Mouse (Mus musculus) WW6 (cell line): ENCODE results near the gene Exoc2.

Experiments
- DNase-seq: peaks from one replicate; pipeline ENCODE4 v3.0.0-alpha.2; 2013; ENCODE audit warnings: low read depth, low spot score

Exoc2 gene

DNA sequence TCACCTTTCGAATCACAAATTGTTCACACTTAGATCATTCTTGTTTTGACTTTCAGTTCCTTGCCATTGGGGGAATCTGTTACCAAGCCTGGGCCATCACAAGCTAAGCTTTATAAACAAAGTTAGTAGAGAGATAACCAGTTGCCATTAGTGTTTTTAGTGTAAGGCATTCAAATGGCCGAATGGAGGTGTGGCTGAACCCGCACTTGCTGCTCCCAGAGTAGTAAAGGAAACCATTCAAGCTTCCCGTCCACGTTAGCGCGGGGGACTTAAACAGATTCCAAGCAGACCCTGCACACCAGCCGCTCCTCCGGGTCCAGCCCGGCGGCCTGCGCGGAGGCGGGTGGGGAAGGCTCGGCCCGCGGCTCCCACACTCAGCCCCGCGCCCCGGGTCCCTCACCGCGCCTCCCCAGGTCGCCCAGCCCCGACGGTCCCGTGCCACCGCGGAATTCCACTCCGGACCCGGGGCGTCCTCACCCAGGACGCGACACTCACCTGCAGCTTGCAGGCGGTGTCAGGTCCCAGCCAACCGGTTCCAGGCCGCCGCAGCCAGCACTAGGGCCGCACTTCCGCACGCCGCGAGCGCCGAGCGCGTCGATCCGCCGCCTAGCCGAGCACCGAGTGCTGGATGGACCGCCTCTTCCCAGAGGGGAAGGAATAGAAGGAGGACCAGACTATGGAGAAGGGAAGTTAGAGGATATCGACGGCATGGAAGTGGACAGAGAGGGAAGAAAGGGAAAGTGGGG, at the start of gene Exoc2, which contains the start of gene Gm5447:
Exoc2 (minus strand) TSS at position 593 of the 746 bp plus-strand sequence.
Gm5447 (plus strand) TSS at position 704 of the 746 bp plus-strand sequence.
- peak; percentile 66 for DNase-seq

DNA sequence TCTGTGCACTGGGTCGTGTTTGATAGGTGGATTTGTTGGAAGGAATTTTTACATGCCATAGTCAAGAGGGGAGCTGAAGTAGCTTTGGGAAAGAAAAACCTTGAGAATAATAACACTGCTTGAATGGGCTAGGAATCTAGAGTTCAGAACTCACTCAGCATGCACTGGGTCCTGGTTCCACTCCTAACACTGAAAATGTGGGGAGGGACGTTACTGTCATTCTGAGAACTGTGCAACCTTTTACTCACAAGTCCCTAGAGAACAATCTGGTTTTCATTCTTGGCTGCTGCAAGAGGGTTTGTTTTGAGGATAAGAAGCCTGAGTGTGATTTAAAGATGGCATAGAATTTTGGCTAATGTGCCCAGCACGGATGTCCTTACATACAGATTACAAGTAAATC, 49.8 kb upstream of the Exoc2 start:
- no peak for DNase-seq

DNA sequence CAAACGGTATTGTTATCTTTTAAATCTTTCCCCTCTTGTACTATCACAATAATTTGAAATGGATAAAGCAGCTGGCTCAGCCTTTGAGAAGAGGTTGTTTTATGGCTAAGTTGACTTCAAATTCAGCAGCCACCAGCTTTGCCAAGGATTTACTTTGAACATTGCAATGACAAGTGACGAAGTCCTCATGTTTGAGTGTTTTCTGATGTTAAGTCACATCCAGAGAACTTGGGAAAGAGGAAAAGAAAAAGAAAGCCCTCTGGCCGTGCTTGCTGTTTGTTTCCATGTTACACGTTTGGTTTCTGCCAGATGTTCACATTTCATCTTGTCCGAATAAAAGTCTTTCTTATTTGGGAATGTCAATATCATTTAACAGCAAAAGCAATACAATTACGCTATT, 48.0 kb upstream of the Exoc2 start:
- DNase-seq: no peak

DNA sequence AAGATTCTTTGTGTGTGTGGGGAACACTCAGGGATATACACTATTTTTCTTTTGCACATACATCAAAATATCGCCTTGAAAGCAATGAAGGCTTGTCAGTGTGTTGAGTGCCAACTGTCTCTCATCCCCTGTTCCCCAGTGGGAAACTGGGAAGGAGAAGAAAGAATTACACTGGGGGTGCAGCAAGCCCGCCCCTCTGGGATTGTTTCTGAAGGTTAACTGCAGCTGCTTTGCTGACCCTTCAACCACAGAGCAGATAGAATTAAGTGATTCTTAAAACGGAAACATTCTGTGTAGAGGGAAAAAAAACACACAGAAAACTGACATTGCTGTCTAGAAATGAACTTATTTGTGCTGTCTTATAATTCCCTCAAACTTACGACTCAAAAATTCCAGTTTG, 47.6 kb upstream of the Exoc2 start:
- no peak for DNase-seq

DNA sequence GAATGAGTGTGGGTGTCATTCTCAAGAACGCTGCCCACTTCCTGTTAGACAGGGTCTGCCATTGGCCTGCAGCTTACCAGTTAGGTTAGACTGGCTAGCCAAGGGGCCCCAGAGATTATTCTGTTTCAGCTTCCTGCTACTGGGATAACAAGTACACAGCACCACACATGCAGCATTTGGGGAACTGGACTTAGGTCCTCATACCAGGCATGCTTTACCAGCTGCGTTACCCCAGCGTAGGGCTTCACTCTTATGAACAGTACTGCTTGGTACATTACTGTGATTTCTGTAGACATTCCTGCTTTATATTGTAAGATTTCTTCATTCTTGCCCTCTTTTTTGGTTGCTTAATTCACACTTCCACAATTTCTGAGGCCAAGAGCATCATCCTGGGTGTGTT, 43.7 kb upstream of the Exoc2 start:
- no peak for DNase-seq

DNA sequence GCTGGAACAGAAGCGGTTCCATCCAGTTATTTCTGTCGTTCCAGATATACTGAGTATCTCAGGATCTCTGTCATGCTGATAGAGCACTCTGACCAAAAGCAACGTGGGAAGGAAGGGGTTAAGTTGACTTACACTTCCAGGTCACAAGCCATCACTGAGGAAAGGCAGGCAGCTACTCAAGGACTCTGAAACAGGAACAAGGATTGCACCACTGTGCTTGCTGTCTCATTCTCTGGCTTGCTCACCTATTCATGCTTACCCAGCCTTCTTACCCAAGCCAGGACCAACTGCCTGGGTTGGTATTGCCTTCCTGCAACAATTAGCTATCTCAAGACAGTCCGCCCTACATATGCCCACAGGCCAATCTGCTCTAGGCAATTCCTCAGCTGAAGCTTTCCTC, 31.1 kb upstream of the Exoc2 start:
- DNase-seq: no peak

DNA sequence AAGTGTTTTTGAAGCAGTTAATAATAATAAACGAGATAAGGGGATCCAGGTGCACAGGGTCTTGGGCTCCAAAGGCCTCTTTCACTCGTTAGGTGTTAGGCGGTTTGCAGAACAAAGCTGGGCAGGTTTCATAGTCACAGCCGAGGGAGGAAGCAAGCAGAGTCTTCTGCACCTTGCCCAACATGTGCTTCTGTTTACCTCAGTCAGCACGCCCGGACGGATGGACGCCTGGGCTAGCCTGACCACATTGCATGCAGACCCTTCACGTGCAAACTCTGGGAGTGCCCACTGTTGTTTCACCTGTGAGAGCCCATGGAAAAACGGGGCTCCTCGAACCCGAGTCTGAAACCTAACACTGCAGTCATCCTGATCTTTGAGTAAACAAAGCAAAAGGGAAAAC, 30.6 kb upstream of the Exoc2 start:
- no peak for DNase-seq

DNA sequence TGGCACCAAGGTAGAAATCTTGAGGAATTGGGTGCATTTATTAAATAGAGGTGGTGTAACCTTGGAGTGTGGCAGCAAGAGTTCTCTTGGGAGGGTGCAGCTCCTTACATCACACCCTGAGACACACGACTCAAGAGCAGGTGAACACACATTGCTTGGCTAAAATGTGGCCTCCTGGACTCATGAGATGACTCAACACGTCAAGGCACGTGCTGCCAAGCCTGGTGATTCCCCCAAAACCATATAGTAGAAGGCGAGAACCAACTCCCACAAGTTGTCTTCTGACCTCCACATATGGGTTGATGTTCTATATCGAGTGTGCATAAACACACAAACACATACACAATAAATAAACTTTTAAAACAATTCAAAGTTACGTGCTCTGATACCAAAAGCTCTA, 25.9 kb upstream of the Exoc2 start:
- no peak for DNase-seq

DNA sequence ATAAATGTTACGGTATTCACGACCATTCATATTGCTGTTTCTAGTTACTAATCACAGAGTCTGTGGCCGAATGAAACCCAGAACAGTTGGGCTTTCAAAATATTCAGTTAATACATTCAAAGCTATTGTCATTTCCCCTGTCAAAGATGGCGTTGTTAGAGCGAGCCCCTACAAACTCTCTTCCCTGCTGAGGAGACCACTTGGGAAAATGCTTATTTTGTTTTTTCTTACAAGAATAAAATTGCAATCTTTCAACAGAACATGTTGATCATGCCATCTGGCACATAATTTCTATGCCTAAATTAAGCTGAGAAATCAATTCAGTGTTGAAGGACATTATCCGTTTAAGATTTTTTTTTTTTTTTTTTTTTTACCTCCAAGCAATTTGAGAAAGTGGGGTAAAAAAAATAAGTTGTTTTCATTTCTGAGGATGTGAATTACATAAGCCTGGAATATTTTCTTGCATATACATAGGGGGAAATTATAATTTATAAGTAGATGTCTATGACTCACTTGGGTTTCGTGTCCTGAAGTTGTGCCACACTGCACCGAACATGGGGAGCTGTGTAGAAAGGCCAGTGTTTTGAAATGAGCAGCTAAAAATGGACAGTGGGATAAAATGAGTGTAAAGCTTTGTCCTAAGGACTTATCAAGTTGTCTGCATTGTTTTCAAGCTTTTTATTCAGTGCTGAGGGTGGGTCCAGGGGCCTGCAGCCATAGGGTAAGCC, 23.8 kb upstream of the Exoc2 start:
- DNase-seq: no peak

DNA sequence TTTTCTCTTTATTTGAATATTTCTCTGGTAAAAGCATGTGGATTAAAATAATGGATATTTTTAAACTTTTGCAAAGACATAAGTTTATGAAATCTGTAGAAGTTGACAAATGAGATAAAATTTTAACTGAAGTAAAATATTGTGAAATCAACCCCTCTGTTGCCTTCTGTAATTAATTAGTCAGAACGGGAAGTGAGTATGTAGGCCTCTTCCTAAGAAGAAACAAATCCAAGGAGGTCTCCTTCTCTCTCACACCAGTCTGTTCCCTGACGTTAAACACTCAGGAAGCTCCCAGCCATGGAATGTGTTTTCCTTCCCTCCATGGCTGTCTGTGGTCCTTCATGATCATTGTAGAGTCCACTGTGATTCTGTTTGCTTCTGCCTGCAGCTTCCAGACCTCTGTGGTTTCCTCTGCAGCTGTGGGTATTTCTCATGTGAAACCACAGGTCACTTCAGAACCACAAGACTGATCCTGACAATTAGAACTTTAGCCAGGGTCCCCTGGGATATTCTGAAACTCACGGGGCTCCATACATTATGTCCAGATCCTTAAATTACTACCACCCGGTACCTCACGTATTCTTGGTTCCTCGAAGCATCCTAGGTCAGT, 20.5 kb upstream of the Exoc2 start:
- no peak for DNase-seq

DNA sequence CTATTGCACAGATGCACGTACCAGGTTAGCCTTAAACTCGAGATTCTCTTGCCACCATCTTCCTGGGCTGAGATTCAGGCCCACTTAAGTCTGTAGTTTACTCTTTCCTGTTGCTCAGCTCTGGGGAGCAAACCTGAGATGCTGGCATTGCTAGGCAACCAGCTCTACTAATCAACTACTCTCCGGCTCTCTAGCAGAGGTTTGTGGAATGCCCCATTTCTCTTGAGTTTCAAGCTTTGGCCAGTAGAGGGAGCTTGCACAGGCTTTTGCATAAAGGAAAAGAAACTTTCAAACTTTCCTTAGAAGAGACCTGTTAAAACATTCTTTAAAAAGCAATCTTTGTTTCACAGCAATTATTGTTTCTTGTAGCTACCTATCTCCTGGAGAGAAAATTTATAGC, 19.9 kb upstream of the Exoc2 start:
- DNase-seq: no peak

DNA sequence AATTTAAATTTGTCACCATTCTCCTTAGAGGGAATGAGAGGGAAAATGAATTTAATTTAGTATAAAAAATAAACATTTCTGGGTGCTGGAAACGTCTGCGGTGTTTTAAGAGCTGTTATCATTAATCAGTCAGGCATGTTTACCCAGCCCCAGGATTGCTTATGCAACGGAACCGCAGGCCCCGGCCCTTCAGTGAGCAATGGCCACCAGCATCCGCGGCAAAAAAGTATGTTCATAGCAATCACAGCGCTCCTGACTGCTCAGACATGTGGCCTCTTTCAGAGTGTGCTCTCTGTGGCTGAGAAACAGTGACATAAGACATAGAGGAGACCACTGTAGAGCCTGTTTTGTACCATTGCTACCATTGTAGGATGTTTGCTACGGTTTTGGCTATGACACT, 16.3 kb upstream of the Exoc2 start:
- no peak for DNase-seq

DNA sequence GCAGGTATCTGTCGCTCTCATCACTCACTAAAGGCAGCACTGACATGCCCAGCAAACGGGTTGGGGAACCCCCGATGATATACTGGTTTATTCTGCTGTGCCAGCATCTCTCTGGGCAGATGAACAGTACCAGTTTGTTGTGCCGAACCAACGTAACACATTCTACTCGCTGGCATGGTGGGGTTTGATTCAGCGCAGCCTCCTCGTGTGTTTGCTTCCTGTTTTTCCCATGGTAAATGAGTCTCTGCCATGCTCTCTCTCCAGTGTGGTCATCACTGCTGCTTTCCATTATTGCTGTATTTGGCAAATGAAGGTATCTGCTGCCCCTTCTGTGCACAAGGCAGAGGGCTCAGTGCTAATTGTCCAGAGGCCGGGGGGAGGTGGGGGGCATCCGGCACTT, 15.8 kb upstream of the Exoc2 start:
- DNase-seq: no peak

DNA sequence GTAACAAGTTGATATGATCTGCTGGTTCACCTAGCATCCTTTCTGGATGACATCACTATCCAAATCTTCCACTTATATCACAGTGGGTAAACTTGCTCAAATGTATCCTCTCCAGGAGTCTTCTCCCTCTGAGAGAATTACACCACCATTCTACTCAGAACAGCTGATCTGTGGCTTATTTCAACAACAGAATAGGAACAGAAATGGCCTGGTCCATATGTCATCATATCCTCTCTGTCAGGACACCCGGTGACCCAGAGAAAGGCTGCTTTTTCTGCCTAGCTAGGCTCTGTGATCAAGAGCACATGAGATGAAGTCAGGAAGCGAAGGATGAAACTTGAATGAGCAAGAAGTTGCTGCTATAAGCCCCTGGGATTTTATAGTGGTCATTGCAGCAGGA, 13.8 kb upstream of the Exoc2 start:
- no peak for DNase-seq

DNA sequence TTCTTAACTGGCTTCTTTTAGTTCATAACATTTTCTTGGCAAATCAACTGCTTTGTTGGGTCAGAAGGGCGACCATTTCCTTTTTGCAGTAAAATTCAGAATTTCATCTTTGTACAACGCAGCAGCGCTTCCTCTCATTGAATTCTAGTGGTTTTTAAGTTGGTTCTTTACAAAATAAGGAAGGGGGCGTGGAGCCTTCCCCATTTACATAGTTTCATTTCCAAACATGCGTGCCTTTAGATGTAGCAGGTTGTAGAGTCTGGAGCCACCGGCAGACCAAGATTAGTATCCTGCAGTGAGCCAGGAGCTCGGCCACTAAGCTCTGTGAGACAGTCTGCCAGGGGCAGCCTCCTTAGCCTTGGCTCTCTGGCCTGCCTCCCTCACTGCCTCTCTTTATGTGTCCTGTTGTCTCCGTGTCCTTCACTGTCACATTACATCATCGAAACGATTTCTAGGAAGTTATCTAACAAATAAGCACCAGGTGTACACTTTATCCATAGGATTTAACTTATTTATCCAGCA, 13.1 kb upstream of the Exoc2 start:
- no peak for DNase-seq

DNA sequence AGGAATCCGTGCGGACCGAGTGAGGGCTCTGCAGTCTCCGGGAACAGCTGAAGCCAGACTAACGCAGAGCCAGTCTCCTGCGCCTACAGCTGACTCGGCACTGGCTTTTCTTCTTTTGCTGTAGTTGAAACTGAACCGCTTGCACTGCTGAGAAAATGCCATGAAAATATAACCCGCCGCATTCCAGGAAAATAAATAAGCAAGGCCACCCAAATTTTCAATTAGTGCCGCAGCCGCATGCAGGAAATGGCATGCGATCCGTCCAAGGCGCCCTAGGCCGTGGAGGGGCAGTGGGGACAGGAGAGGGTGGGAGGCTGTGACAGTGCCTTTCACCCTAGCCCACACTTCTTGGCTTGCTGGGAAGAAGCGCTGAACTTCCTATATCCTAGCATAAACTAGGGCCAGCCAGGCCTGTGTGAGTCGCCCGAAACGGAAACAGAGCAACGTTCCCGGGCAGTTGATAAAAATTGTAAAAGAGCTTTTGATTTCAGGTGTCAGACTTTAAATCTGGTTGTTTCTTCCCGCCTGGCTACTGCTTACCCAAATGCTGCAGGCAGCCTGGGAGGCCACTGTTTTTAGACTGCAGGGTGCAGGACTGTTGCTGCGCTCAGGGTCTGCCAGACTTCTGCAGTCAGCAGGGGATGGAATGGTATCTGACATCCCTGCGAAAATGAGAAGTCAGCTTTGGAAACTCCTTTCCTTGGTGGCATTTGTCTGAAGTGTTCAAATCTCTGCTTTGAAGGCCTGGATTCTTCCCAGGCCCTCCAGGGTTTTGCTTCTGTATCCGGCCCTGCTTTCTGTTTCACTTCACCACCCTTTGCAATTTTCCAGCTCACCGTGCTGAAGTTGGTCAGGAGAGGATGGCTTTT, 11.9 kb upstream of the Exoc2 start:
- no peak for DNase-seq

DNA sequence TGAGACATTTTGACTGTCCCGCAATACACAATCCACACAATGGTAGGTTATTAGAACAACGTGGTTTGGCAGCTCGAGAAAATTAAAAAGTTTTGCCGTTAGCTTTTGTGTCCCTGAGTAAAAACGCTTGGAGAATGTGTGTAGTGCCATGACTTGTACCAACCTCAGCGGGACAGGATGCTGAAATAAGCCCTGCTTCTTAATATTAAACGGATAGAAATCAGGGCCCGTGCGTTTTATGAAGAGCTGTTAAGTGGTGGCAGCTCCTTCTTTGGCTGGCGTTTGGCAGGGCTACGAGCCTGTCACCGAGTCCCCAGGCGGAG, 11.3 kb upstream of the Exoc2 start:
- DNase-seq: no peak

DNA sequence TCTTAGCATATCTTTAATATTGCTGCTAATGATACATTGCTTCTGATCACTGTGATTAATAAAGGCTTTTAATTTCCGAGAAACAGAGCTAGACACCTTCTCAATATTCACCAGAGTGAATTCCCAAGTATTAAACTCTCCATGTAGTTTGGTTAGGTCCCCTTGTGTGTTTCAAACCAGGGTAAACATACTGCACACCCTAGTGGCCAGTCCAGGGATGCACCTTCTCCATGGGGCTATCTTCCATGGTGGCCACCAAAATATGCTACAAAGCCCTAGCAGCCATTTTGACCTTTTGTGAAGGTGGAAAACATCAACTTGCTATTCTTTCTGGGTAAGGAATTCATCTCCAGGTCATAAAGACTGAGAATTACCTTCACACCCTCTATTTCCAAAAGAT, 7.8 kb upstream of the Exoc2 start:
- DNase-seq: no peak

DNA sequence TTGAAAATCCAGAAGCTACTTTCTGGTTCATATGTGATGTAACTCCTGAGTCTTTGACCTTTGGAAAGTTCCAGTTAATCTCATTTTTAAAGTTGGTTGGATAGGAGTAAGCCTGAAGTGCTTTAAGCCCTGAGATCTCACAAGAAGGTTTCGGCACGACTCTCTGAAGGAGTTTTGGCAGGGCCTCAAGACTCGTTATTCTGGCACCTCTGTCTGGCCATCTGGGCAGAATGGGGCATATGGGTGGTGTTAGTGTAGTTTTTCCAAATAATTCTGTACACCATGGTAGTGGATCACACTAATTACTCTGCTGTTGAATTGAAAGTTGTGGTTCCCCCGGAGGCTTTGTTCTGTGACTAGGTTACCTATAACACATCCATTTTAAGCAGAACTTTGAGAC, 4.3 kb upstream of the Exoc2 start:
- no peak for DNase-seq

DNA sequence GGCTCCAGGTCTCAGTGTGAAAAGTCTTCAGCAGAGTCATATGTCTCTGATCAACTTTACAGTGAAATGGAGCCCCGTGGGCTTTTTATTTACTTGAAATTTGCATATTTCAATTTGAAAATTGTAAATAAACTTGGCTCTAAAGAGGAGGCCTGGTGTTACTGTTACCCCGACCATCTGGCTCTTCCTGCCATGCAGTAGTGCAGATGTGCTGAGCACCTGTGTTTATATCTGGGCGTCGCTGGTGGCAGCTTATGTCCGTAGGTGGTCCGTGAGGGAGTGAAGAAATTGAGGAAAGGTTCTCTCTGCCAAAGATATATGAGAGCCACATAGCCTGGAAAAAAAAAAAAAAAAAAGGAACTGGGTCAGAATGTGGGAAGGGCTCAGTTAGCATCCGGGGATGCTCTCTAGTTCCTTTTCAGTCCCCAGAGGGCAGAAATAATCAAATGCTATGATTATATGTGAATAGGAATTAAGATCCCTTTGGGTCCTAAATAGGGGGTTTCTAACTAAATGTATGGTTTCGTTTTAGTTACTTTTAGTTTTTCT, 2.7 kb upstream of the Exoc2 start:
- no peak for DNase-seq

DNA sequence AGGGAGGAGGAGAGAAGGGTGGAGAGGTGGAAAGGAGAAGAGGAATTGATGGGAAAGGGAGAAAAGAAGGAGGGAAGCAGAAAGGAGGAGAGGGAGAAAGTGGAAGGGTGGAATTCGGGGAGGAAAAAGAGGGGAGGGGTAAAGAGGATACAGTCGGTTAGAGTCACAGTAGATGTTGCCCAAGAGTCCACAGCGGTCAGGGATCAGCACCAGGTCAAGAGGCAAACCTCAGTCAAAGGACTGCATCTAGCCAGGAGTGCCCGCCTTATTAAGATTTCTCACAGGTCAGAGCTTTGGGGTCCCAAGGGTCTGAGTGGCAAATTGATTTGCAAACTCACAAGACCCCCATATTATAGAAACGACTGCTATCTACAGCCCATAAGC, 346 bp upstream of the Exoc2 start:
- no peak for DNase-seq

DNA sequence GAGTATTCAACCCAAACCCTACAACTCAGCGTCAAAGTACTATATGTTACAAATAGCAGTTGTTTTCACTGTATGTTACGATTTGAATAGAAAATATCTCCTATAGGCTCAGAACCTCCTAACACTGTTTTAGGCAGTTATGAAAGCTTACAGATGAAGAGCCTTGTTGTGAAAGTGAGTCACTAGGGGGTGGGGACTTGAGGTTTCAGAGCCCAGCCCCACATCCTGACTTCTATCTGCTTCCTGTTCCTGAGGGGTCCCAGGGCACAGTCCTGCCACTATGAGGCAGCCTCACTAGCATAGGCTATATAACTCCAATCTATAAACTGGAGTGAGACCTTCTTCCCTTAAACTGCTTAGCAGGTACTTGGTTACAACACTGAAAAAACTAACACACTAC, 1.8 kb downstream of the Exoc2 start:
- DNase-seq: no peak
